Mouse (Mus musculus): ENCODE data around the gene Atp4a. TPM values are rescaled to one million over a fixed set of nuclear protein-coding genes. Genes with fewer than 3 reads are reported as not detected.
A peak's percentile ranks its signal among the peaks of the same experiment; 100 is the strongest.

Gene Atp4a
- polyA plus RNA-seq, 1 experiment from 2014 or later: 0.37 TPM

- H3K4me1 ChIP-seq (replicated peaks): peaks cover 13% of the 10 kb centered on the region
- no peaks in the 10 kb centered on the region for H3K9me3 ChIP-seq (replicated peaks)
- ATAC-seq (replicated peaks; ENCODE audit: insufficient number of reproducible peaks, insufficient read depth, low FRiP score, low read depth): peak; percentile 88
- H3K36me3 ChIP-seq: no peaks in the 10 kb centered on the region
- H3K9ac ChIP-seq: no peak overlapping the region
- H3K27ac ChIP-seq: peak overlapping the region; percentile 83
- 30% methylated on average over 8 of the region's 8 CpGs for WGBS
- no peaks in the 10 kb centered on the region for H3K27me3 ChIP-seq
- H3K4me2 ChIP-seq: 0 out of 2 replicates have a peak overlapping the region, but pooled peaks have one; percentile 29
- no peak overlapping the region for H3K4me3 ChIP-seq
Observed at GRCm38 (mm10) chr7:30706214-30706882, 5.7 kb upstream of the Atp4a start.

- no peak for ATAC-seq (replicated peaks; ENCODE audit: insufficient number of reproducible peaks, insufficient read depth, low FRiP score, low read depth)
- Histone ChIP-seq H3K27ac (peak overlapping the region; percentile 83; the same call in 1 of the 2 replicates), H3K4me3 (no peak overlapping the region), H3K27me3 (no peaks in the 10 kb centered on the region; the same call in 1 of the 2 replicates), H3K36me3 (no peaks in the 10 kb centered on the region), H3K4me2 (no peak overlapping the region), H3K9me3 (replicated peaks) (no peaks in the 10 kb centered on the region), H3K9ac (no peak overlapping the region), H3K4me1 (replicated peaks) (peaks cover 13% of the 10 kb centered on the region)
- WGBS: 89% methylated on average over 1 of the region's 1 CpGs
Observed at GRCm38 (mm10) chr7:30707441-30707840, 4.6 kb upstream of the Atp4a start.

GRCm38 (mm10) chr7:30717006-30717715 lies 5.2 kb downstream of the Atp4a start:
- Histone ChIP-seq H3K27ac (no peak overlapping the region), H3K9ac (no peak overlapping the region), H3K4me1 (replicated peaks) (peaks cover 13% of the 10 kb centered on the region), H3K4me3 (peak overlapping the region; percentile 35), H3K4me2 (peak overlapping the region; percentile 64), H3K36me3 (no peaks in the 10 kb centered on the region), H3K9me3 (replicated peaks) (no peaks in the 10 kb centered on the region), H3K27me3 (peaks cover 40% of the 10 kb centered on the region)
- WGBS: 4% methylated on average over 43 of the region's 43 CpGs
- peak; percentile 79 for ATAC-seq (replicated peaks; ENCODE audit: insufficient number of reproducible peaks, insufficient read depth, low FRiP score, low read depth)

- Histone ChIP-seq H3K36me3 (no peaks in the 10 kb centered on the region), H3K9me3 (replicated peaks) (no peaks in the 10 kb centered on the region), H3K27me3 (peaks cover 40% of the 10 kb centered on the region), H3K4me3 (peak overlapping the region; percentile 35), H3K4me1 (replicated peaks) (peaks cover 13% of the 10 kb centered on the region), H3K4me2 (peak overlapping the region; percentile 64), H3K27ac (no peak overlapping the region), H3K9ac (no peak overlapping the region)
- WGBS: 10% methylated on average over 14 of the region's 14 CpGs
- ATAC-seq (replicated peaks; ENCODE audit: insufficient number of reproducible peaks, insufficient read depth, low FRiP score, low read depth): no peak; the same call in 1 of the 2 replicates
Observed at GRCm38 (mm10) chr7:30717716-30718046, 5.7 kb downstream of the Atp4a start.

DNA sequence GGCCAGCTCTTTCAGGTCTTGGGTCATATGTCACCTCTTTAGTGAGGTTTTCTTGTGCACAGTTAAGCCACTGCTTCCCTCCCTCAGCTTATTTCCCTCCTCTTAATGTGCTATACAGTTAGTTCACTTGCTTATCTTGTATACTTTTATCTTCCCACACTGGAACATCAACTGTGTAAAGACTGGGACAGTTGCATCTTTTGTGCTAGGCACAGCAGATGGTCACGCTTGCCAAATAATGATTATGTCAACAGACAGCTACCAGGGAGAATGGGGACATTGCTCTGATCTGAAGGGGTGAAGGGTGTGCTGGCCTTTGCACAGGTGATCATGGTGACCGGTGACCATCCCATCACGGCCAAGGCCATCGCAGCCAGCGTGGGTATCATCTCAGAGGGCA lies 7.7 kb downstream of the Atp4a start:
- no peak overlapping the region for H3K27ac ChIP-seq
- ATAC-seq (replicated peaks; ENCODE audit: insufficient number of reproducible peaks, insufficient read depth, low FRiP score, low read depth): no peak
- WGBS: 96% methylated on average over 5 of the region's 5 CpGs
- no peak overlapping the region for H3K4me3 ChIP-seq
- H3K4me2 ChIP-seq: no peak overlapping the region
- H3K36me3 ChIP-seq: no peaks in the 10 kb centered on the region
- H3K27me3 ChIP-seq: peaks cover 40% of the 10 kb centered on the region
- no peak overlapping the region for H3K9ac ChIP-seq
- no peaks in the 10 kb centered on the region for H3K9me3 ChIP-seq (replicated peaks)
- peaks cover 13% of the 10 kb centered on the region for H3K4me1 ChIP-seq (replicated peaks)

GRCm38 (mm10) chr7:30721286-30721685 lies 9.3 kb downstream of the Atp4a start:
- no peak for ATAC-seq (replicated peaks; ENCODE audit: insufficient number of reproducible peaks, insufficient read depth, low FRiP score, low read depth)
- Histone ChIP-seq H3K36me3 (no peaks in the 10 kb centered on the region), H3K4me1 (replicated peaks) (peaks cover 13% of the 10 kb centered on the region), H3K27ac (no peak overlapping the region), H3K27me3 (peaks cover 27% of the 10 kb centered on the region), H3K4me2 (no peak overlapping the region), H3K4me3 (no peak overlapping the region), H3K9me3 (replicated peaks) (no peaks in the 10 kb centered on the region), H3K9ac (no peak overlapping the region)
- WGBS: 73% methylated on average over 7 of the region's 7 CpGs

- Histone ChIP-seq H3K4me3 (no peak overlapping the region), H3K4me1 (replicated peaks) (peaks cover 6% of the 10 kb centered on the region), H3K27me3 (peaks cover 9% of the 10 kb centered on the region; the same call in 1 of the 2 replicates), H3K9me3 (replicated peaks) (no peaks in the 10 kb centered on the region), H3K9ac (no peak overlapping the region), H3K36me3 (peaks cover 9% of the 10 kb centered on the region), H3K4me2 (no peak overlapping the region), H3K27ac (no peak overlapping the region)
- 66% methylated on average over 6 of the region's 6 CpGs for WGBS
- no peak for ATAC-seq (replicated peaks; ENCODE audit: insufficient number of reproducible peaks, insufficient read depth, low FRiP score, low read depth)
Observed at GRCm38 (mm10) chr7:30723274-30723953, 11.4 kb downstream of the Atp4a start.

- no peak overlapping the region for H3K27ac ChIP-seq
- peak overlapping the region; percentile 67 for H3K4me3 ChIP-seq
- peaks cover 9% of the 10 kb centered on the region for H3K36me3 ChIP-seq
- H3K9ac ChIP-seq: peak overlapping the region; percentile 79
- H3K9me3 ChIP-seq (replicated peaks): no peaks in the 10 kb centered on the region
- peak overlapping the region; percentile 82 for H3K4me2 ChIP-seq
- WGBS: 82% methylated on average over 6 of the region's 6 CpGs
- no peaks in the 10 kb centered on the region for H3K27me3 ChIP-seq
- H3K4me1 ChIP-seq (replicated peaks): peaks cover 18% of the 10 kb centered on the region
- no peak for ATAC-seq (replicated peaks; ENCODE audit: insufficient number of reproducible peaks, insufficient read depth, low FRiP score, low read depth)
Observed at GRCm38 (mm10) chr7:30728214-30728613, 16.2 kb downstream of the Atp4a start.

DNA sequence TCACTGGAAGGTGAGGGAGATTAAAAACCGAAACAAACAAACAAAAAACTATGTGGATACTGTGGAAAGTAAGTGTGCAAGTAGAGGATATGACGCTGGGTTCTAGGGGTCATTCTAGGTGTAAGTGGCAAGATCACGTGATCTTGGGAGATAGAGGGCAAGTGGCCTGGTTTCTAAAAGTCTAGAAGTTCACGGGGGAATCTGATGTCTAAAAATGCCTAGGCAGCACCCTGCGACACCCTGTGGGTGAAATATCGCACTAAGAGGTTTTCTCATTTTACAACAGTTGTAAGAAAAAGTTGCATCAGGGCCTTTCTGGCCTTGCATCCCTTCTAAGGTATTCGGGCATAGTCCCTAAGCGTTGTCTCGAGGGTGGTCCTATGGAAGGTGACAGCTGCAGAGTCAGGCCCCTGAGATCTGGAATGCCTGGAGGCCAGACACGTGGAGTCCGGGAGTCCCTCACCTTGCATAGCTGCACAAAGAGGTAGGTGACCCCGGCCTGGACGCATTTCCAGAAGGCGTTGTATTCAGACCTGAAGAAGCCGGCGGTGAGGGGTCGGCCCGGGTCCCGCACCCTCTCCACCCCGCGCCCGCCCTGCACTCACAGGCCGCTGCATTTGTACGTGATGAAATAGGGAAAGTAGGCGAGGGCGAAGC lies 16.9 kb downstream of the Atp4a start:
- peaks cover 18% of the 10 kb centered on the region for H3K4me1 ChIP-seq (replicated peaks)
- H3K27ac ChIP-seq: peak overlapping the region; percentile 92
- H3K9ac ChIP-seq: peak overlapping the region; percentile 79
- peak overlapping the region; percentile 82 for H3K4me2 ChIP-seq
- peak; percentile 32 for ATAC-seq (replicated peaks; ENCODE audit: insufficient number of reproducible peaks, insufficient read depth, low FRiP score, low read depth)
- H3K4me3 ChIP-seq: peak overlapping the region; percentile 67
- H3K27me3 ChIP-seq: no peaks in the 10 kb centered on the region
- H3K36me3 ChIP-seq: peaks cover 12% of the 10 kb centered on the region
- no peaks in the 10 kb centered on the region for H3K9me3 ChIP-seq (replicated peaks)
- WGBS: 7% methylated on average over 26 of the region's 26 CpGs

DNA sequence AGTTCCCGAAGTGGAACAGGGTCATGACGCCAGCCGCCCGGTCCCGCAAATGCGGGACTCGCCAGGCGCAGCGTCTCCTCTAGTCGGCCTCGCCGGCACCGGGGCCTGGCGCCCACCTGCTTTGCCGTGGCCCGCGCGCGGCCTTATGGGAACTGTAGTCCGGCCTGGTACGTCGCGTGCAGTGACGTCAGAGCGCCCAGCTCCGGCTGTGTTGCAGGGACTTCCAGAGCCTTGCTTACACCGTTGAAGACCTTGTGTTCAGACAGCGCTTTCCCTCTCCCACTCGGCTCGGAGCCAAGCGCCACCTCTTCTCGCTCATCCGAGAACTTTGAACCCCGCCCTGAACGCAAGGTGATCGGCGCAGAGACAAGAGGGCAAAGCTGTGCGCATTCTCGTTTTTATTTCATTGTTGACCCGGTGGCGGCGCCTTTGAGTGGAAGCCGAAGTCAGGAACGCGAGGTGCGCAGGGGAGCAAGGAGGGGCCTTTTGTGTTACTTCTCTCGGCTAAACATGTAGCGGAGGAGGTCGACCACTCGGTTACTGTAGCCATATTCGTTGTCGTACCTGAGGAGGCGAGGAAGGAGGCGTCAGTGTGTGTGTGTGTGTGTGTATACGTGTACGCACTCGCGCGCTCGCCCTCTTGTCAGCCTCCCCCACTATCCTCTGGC lies 17.5 kb downstream of the Atp4a start, which contains the start of gene Tmem147:
Gene Tmem147, minus strand, starts transcription at position 145 of the 668 bp plus-strand sequence.
- peak within 1 kb of the TSS; percentile 82 for H3K4me2 ChIP-seq
- peak within 1 kb of the TSS; percentile 67 for H3K4me3 ChIP-seq
- no peaks in the 10 kb centered on the region for H3K9me3 ChIP-seq (replicated peaks)
- peak within 1 kb of the TSS; percentile 79 for H3K9ac ChIP-seq
- peak within 1 kb of the TSS; percentile 92 for H3K27ac ChIP-seq
- H3K36me3 ChIP-seq: peaks cover 12% of the 10 kb centered on the region
- H3K27me3 ChIP-seq: no peaks in the 10 kb centered on the region
- under 1% methylated on average over 60 of the region's 60 CpGs for WGBS
- peak; percentile 96 for ATAC-seq (replicated peaks; ENCODE audit: insufficient number of reproducible peaks, insufficient read depth, low FRiP score, low read depth)
- H3K4me1 ChIP-seq (replicated peaks): peaks cover 18% of the 10 kb centered on the region
